Mouse (Mus musculus) MEL (cell line): Measurements from ENCODE around the gene Plekhg4. TPM values are rescaled to one million over a fixed set of nuclear protein-coding genes. Genes with fewer than 3 reads are reported as not detected.

Experiments used
- DNase-seq: peaks from one replicate; pipeline ENCODE4 v3.0.0; 2011; ENCODE audit warnings: low read depth, low spot score
- H3K27ac ChIP-seq: 2 replicates; pipeline ENCODE4 v1.5.1; 2012; ENCODE audit warnings: low read depth, mild to moderate bottlenecking, control low read depth, low read length, moderate library complexity; ENCODE audit not compliant: control insufficient read depth
- H3K27me3 ChIP-seq, 2 experiments: fragments of 150-350 bp in 1 of 2; sonication (generic) in 1 of 2; 2 replicates each; pipeline ENCODE4 v1.6.1; 2012; ENCODE audit warnings: low read length in 2 of 2, mild to moderate bottlenecking in 2 of 2, improper control_type of control experiment in 1 of 2, moderate library complexity in 1 of 2; ENCODE audit not compliant: insufficient read depth in 2 of 2, control insufficient read depth in 1 of 2
- H3K36me3 ChIP-seq, 2 experiments: 2 replicates each; pipeline ENCODE4 v1.6.1; 2012 to 2014; ENCODE audit warnings: low read length in 2 of 2, improper control_type of control experiment in 1 of 2, inconsistent platforms in 1 of 2, mild to moderate bottlenecking in 1 of 2; ENCODE audit not compliant: insufficient read depth in 2 of 2, control insufficient read depth in 1 of 2
- H3K4me1 ChIP-seq, 2 experiments: fragments of 150-350 bp in 1 of 2; sonication (generic) in 1 of 2; 2 replicates each; pipeline ENCODE4 v1.6.1; 2012; ENCODE audit warnings: low read length in 2 of 2, improper control_type of control experiment in 1 of 2, mild to moderate bottlenecking in 1 of 2; ENCODE audit not compliant: insufficient read depth in 2 of 2, control insufficient read depth in 1 of 2
- H3K4me3 ChIP-seq, 2 experiments: fragments of 150-350 bp in 1 of 2; sonication (generic) in 1 of 2; 2 replicates each; pipeline ENCODE4 v1.5.1; 2012; ENCODE audit warnings: low read depth in 2 of 2, low read length in 2 of 2, mild to moderate bottlenecking in 2 of 2, moderate library complexity in 2 of 2, control low read depth in 1 of 2, improper control_type of control experiment in 1 of 2; ENCODE audit not compliant: control insufficient read depth in 1 of 2, insufficient read depth in 1 of 2
- H3K79me2 ChIP-seq: 2 replicates; pipeline ENCODE4 v1.6.1; 2012; ENCODE audit warnings: mild to moderate bottlenecking, low read length, moderate library complexity; ENCODE audit not compliant: control insufficient read depth, poor library complexity, insufficient read depth
- H3K9ac ChIP-seq: 2 replicates; pipeline ENCODE4 v1.6.1; 2012; ENCODE audit warnings: low read depth, mild to moderate bottlenecking, control low read depth, low read length, moderate library complexity; ENCODE audit not compliant: control insufficient read depth, poor library complexity, severe bottlenecking
- H3K9me3 ChIP-seq: fragments of 150-350 bp; sonication (generic); replicated peaks from 2 replicates; pipeline ENCODE4 v1.6.1; 2012; ENCODE audit warnings: mild to moderate bottlenecking, low read length, improper control_type of control experiment, moderate library complexity; ENCODE audit not compliant: insufficient read depth
- CHD2 ChIP-seq: IDR thresholded peaks from 2 replicates; pipeline ENCODE4 v1.6.1; 2011; ENCODE audit warnings: low read length, improper control_type of control experiment
- E2F4 ChIP-seq: IDR thresholded peaks from 2 replicates; pipeline ENCODE4 v1.6.1; 2011; ENCODE audit warnings: low read depth, low read length, improper control_type of control experiment, borderline replicate concordance
- GATA1 ChIP-seq: IDR thresholded peaks from 2 replicates; pipeline ENCODE4 v1.6.1; 2011; ENCODE audit warnings: low read depth, low read length, improper control_type of control experiment
- JUND ChIP-seq: IDR thresholded peaks from 2 replicates; pipeline ENCODE4 v1.6.1; 2011; ENCODE audit warnings: low read depth, mild to moderate bottlenecking, improper control_type of control experiment, low read length
- MAX ChIP-seq: IDR thresholded peaks from 2 replicates; pipeline ENCODE4 v1.6.1; 2011; ENCODE audit warnings: low read length, improper control_type of control experiment
- MXI1 ChIP-seq: IDR thresholded peaks from 2 replicates; pipeline ENCODE4 v1.6.1; 2011; ENCODE audit warnings: mild to moderate bottlenecking, low read depth, low read length, improper control_type of control experiment
- MYB ChIP-seq: IDR thresholded peaks from 2 replicates; pipeline ENCODE4 v1.6.1; 2011; ENCODE audit warnings: mild to moderate bottlenecking, low read depth, low read length, improper control_type of control experiment
- MYC ChIP-seq: IDR thresholded peaks from 2 replicates; pipeline ENCODE4 v1.6.1; 2011; ENCODE audit warnings: low read depth, mild to moderate bottlenecking, low read length, improper control_type of control experiment, moderate library complexity
- TAL1 ChIP-seq: IDR thresholded peaks from 2 replicates; pipeline ENCODE4 v1.6.1; 2012; ENCODE audit warnings: mild to moderate bottlenecking, inconsistent platforms, low read length, moderate library complexity, mixed read lengths
- UBTF ChIP-seq: IDR thresholded peaks from 2 replicates; pipeline ENCODE4 v1.6.1; 2012; ENCODE audit warnings: low read depth, mild to moderate bottlenecking, inconsistent platforms, low read length, improper control_type of control experiment, moderate library complexity, borderline replicate concordance; ENCODE audit not compliant: insufficient read depth
- USF2 ChIP-seq, 2 experiments: IDR thresholded peaks; 2 replicates each; pipeline ENCODE4 v1.6.1; 2011 to 2012; ENCODE audit warnings: improper control_type of control experiment in 2 of 2, low read length in 2 of 2, borderline replicate concordance in 1 of 2, inconsistent platforms in 1 of 2, low read depth in 1 of 2, mild to moderate bottlenecking in 1 of 2; ENCODE audit not compliant: insufficient read depth in 1 of 2
- polyA plus RNA-seq, 2 experiments: library from polyadenylated mRNA; stranded (reverse) in 1 of 2; unstranded in 1 of 2; fragments of >175 nt in 1 of 2; fragments of >200 nt in 1 of 2; gene quantifications; 2 replicates each; pipeline versions ENCODE4 v1.2.1 to v1.2.4; 2012; ENCODE audit warnings: low replicate concordance in 2 of 2, low read depth in 1 of 2; ENCODE audit not compliant: insufficient read length in 2 of 2, insufficient read depth in 1 of 2, missing spikeins in 1 of 2
- total RNA-seq: library from RNA; depleted of rRNA; stranded (reverse); fragments of 300-350 nt; gene quantifications from 2 replicates; pipeline ENCODE4 v1.2.3, GENCODE M21; 2012; rRNA removed

Gene Plekhg4
- total and polyA plus RNA-seq, 3 experiments: 0.10 TPM; not detected in 2

- Histone ChIP-seq H3K79me2 (no peaks in the 10 kb centered on the region), H3K4me3 (no peak overlapping the region), H3K27ac (no peak overlapping the region), H3K9me3 (no peaks in the 10 kb centered on the region), H3K9ac (no peak overlapping the region), H3K27me3 (peaks cover 32 to 59% of the 10 kb centered on the region in 2 experiments), H3K4me1 (no peaks in the 10 kb centered on the region), H3K36me3 (no peaks in the 10 kb centered on the region)
- DNase-seq: no peak
- TF ChIP-seq USF2 (IDR thresholded peaks at IDR 0.05; ENCODE audit: borderline replicate concordance in 1 of 2, insufficient read depth in 1 of 2, low read depth in 1 of 2, low read length in 2 of 2) (no peak), MYB (no peak), JUND (no peak), UBTF (no peak), CHD2 (no peak), GATA1 (no peak), TAL1 (no peak), MAX (no peak), MXI1 (no peak), E2F4 (no peak), MYC (no peak)
These were observed 58.9 kb downstream of the Plekhg4 start for GRCm38 (mm10) chr8:105431743-105432515.

Other genes with a start within 250 kb of the Plekhg4 start
- not detected in 2 replicates for gene Ces4a, start 241.5 kb upstream of the Plekhg4 start, total RNA-seq
- not detected for gene Ces4a, start 241.5 kb upstream of the Plekhg4 start, polyA plus RNA-seq
- gene Cbfb, start 202.6 kb upstream of the Plekhg4 start, total RNA-seq: 32.5 and 40.6 TPM in 2 replicates
- gene Cbfb, start 202.6 kb upstream of the Plekhg4 start, polyA plus RNA-seq: 10 to 100 TPM in 1 of 2 experiments, not detected in 1; 37.9 TPM
- 16.0 and 18.3 TPM in 2 replicates for gene D230025D16Rik, start 148.1 kb upstream of the Plekhg4 start, total RNA-seq
- gene D230025D16Rik, start 148.1 kb upstream of the Plekhg4 start, polyA plus RNA-seq: 10 to 100 TPM in 1 of 2 experiments, not detected in 1; 22.4 TPM
- gene B3gnt9, start 118.1 kb upstream of the Plekhg4 start, total RNA-seq: 2.7 and 2.8 TPM in 2 replicates
- 1 to 10 TPM in 1 of 2 experiments, not detected in 1; 4.7 TPM for gene B3gnt9, start 118.1 kb upstream of the Plekhg4 start, polyA plus RNA-seq
- 29.0 and 31.0 TPM in 2 replicates for gene Tradd, start 108.7 kb upstream of the Plekhg4 start, total RNA-seq
- 10 to 100 TPM in 1 of 2 experiments, not detected in 1; 33.5 TPM for gene Tradd, start 108.7 kb upstream of the Plekhg4 start, polyA plus RNA-seq
- gene Fbxl8, start 108.6 kb upstream of the Plekhg4 start, total RNA-seq: 4.1 and 4.8 TPM in 2 replicates
- gene Fbxl8, start 108.6 kb upstream of the Plekhg4 start, polyA plus RNA-seq: 1 to 10 TPM in 1 of 2 experiments, not detected in 1; 7.2 TPM
- 1.4 and 1.7 TPM in 2 replicates for gene Hsf4, start 103.5 kb upstream of the Plekhg4 start, total RNA-seq
- 1 to 10 TPM in 1 of 2 experiments, not detected in 1; 7.1 TPM for gene Hsf4, start 103.5 kb upstream of the Plekhg4 start, polyA plus RNA-seq
- gene Nol3, start 97.1 kb upstream of the Plekhg4 start, total RNA-seq: 0.69 and 0.89 TPM in 2 replicates
- under 1 TPM in 1 of 2 experiments, not detected in 1; 0.63 TPM for gene Nol3, start 97.1 kb upstream of the Plekhg4 start, polyA plus RNA-seq
- gene 4931428F04Rik, start 83.4 kb upstream of the Plekhg4 start, total RNA-seq: 5.6 and 8.2 TPM in 2 replicates
- 10 to 100 TPM in 1 of 2 experiments, not detected in 1; 13.0 TPM for gene 4931428F04Rik, start 83.4 kb upstream of the Plekhg4 start, polyA plus RNA-seq
- 0.56 and 0.69 TPM in 2 replicates for gene Exoc3l, start 77.2 kb upstream of the Plekhg4 start, total RNA-seq
- 1 to 10 TPM in 1 of 2 experiments, not detected in 1; 2.0 TPM for gene Exoc3l, start 77.2 kb upstream of the Plekhg4 start, polyA plus RNA-seq
- gene E2f4, start 75.6 kb upstream of the Plekhg4 start, total RNA-seq: 95.9 and 98.5 TPM in 2 replicates
- gene E2f4, start 75.6 kb upstream of the Plekhg4 start, polyA plus RNA-seq: 100 to 1,000 TPM in 1 of 2 experiments, 10 to 100 TPM in 1; 97.9 to 313 TPM
- 1.0 and 1.3 TPM in 2 replicates for gene Elmo3, start 67.7 kb upstream of the Plekhg4 start, total RNA-seq
- gene Elmo3, start 67.7 kb upstream of the Plekhg4 start, polyA plus RNA-seq: 1 to 10 TPM in 1 of 2 experiments, not detected in 1; 2.9 TPM
- 2.6 and 3.2 TPM in 2 replicates for gene Lrrc29, start 47.0 kb upstream of the Plekhg4 start, total RNA-seq
- gene Lrrc29, start 47.0 kb upstream of the Plekhg4 start, polyA plus RNA-seq: 1 to 10 TPM in 1 of 2 experiments, not detected in 1; 6.1 TPM
- 123 and 149 TPM in 2 replicates for gene Tmem208, start 46.9 kb upstream of the Plekhg4 start, total RNA-seq
- gene Tmem208, start 46.9 kb upstream of the Plekhg4 start, polyA plus RNA-seq: 10 to 100 TPM in 1 of 2 experiments, not detected in 1; 94.5 TPM
- 2.5 and 2.8 TPM in 2 replicates for gene Fhod1, start 25.3 kb upstream of the Plekhg4 start, total RNA-seq
- gene Fhod1, start 25.3 kb upstream of the Plekhg4 start, polyA plus RNA-seq: 10 to 100 TPM in 1 of 2 experiments, not detected in 1; 10.9 TPM
- gene Slc9a5, start 24.4 kb upstream of the Plekhg4 start, total RNA-seq: 0.12 and 0.20 TPM in 2 replicates
- 1 to 10 TPM in 1 of 2 experiments, not detected in 1; 1.9 TPM for gene Slc9a5, start 24.4 kb upstream of the Plekhg4 start, polyA plus RNA-seq
- gene Kctd19, start 40.2 kb downstream of the Plekhg4 start, total RNA-seq: not detected in 2 replicates
- not detected for gene Kctd19, start 40.2 kb downstream of the Plekhg4 start, polyA plus RNA-seq
- gene Lrrc36, start 40.3 kb downstream of the Plekhg4 start, total RNA-seq: not detected in 2 replicates
- under 1 TPM in 1 of 2 experiments, not detected in 1; 0.06 TPM for gene Lrrc36, start 40.3 kb downstream of the Plekhg4 start, polyA plus RNA-seq
- gene Tppp3, start 98.3 kb downstream of the Plekhg4 start, total RNA-seq: 0.42 and 0.81 TPM in 2 replicates
- gene Tppp3, start 98.3 kb downstream of the Plekhg4 start, polyA plus RNA-seq: 1 to 10 TPM in 1 of 2 experiments, not detected in 1; 1.7 TPM
- gene Zdhhc1, start 123.6 kb downstream of the Plekhg4 start, total RNA-seq: 4.7 and 4.9 TPM in 2 replicates
- gene Zdhhc1, start 123.6 kb downstream of the Plekhg4 start, polyA plus RNA-seq: 10 to 100 TPM in 1 of 2 experiments, not detected in 1; 11.5 TPM
- 0.27 TPM in 1 of 2 replicates, not detected in the other for gene Hsd11b2, start 145.5 kb downstream of the Plekhg4 start, total RNA-seq
- 1 to 10 TPM in 1 of 2 experiments, not detected in 1; 2.1 TPM for gene Hsd11b2, start 145.5 kb downstream of the Plekhg4 start, polyA plus RNA-seq
- 43.0 and 51.1 TPM in 2 replicates for gene Atp6v0d1, start 192.8 kb downstream of the Plekhg4 start, total RNA-seq
- gene Atp6v0d1, start 192.8 kb downstream of the Plekhg4 start, polyA plus RNA-seq: 10 to 100 TPM in 1 of 2 experiments, not detected in 1; 83.8 TPM
- gene Ripor1, start 232.0 kb downstream of the Plekhg4 start, total RNA-seq: 15.7 and 16.6 TPM in 2 replicates
- 100 to 1,000 TPM in 1 of 2 experiments, not detected in 1; 120 TPM for gene Ripor1, start 232.0 kb downstream of the Plekhg4 start, polyA plus RNA-seq